Mouse (Mus musculus) heart, embryonic 14.5 days (tissue): ENCODE measurements around the gene Olfr1368. TPM values are rescaled to one million over a fixed set of nuclear protein-coding genes. Genes with fewer than 3 reads are reported as not detected.
"Not testable (repeated sequence)": the region's sequence is repeated elsewhere in the genome, so short reads cannot be mapped to it uniquely, and the experiment has no call there.

Experiments used
- ATAC-seq: fragments of 200-750 bp; cut with Nextera tagmentation; 2 replicates; pipeline ENCODE4 v1.8.0; 2017; ENCODE audit warnings: low read depth, moderate TSS enrichment; ENCODE audit not compliant: insufficient number of reproducible peaks, insufficient read depth, low FRiP score
- H3K27ac ChIP-seq, 2 experiments: fragments of 200-500 bp in 1 of 2; fragments of 300-500 bp in 1 of 2; sonication (generic) in 1 of 2; replicated peaks in 1 of 2; 2 replicates each; pipeline ENCODE4 v1.5.1; 2012 to 2014; ENCODE audit warnings: low read depth in 2 of 2, low read length in 2 of 2, control low read depth in 1 of 2, mild to moderate bottlenecking in 1 of 2, mixed read lengths in 1 of 2; ENCODE audit not compliant: control insufficient read depth in 1 of 2, insufficient read depth in 1 of 2
- H3K27me3 ChIP-seq: fragments of 300-500 bp; sonication (generic); 2 replicates; pipeline ENCODE4 v1.6.1; 2014; ENCODE audit warnings: mild to moderate bottlenecking, low read length, control low read depth; ENCODE audit not compliant: control insufficient read depth, insufficient read depth
- H3K36me3 ChIP-seq: fragments of 300-500 bp; sonication (generic); 2 replicates; pipeline ENCODE4 v1.6.1; 2014; ENCODE audit warnings: mild to moderate bottlenecking, control low read depth, low read length, mixed read lengths; ENCODE audit not compliant: control insufficient read depth, insufficient read depth
- H3K4me1 ChIP-seq, 2 experiments: fragments of 200-500 bp in 1 of 2; fragments of 300-500 bp in 1 of 2; sonication (generic) in 1 of 2; 2 replicates each; pipeline ENCODE4 v1.6.1; 2012 to 2014; ENCODE audit warnings: low read length in 2 of 2, control low read depth in 1 of 2, mixed read lengths in 1 of 2; ENCODE audit not compliant: control insufficient read depth in 2 of 2, insufficient read depth in 2 of 2
- H3K4me2 ChIP-seq: fragments of 300-500 bp; sonication (generic); 2 replicates; pipeline ENCODE4 v1.6.1; 2014; ENCODE audit warnings: mild to moderate bottlenecking, low read length
- H3K4me3 ChIP-seq, 2 experiments: fragments of 200-500 bp in 1 of 2; fragments of 300-500 bp in 1 of 2; sonication (generic) in 1 of 2; 2 replicates each; pipeline ENCODE4 v1.5.1; 2012 to 2014; ENCODE audit warnings: low read length in 2 of 2, mild to moderate bottlenecking in 2 of 2, control low read depth in 1 of 2, low read depth in 1 of 2, moderate library complexity in 1 of 2; ENCODE audit not compliant: control insufficient read depth in 1 of 2, insufficient read depth in 1 of 2
- H3K9ac ChIP-seq: fragments of 300-500 bp; sonication (generic); 2 replicates; pipeline ENCODE4 v1.6.1; 2014; ENCODE audit warnings: mild to moderate bottlenecking, low read length
- H3K9me3 ChIP-seq: fragments of 300-500 bp; sonication (generic); 2 replicates; pipeline ENCODE4 v1.6.1; 2016; ENCODE audit warnings: low read length, control low read depth; ENCODE audit not compliant: control insufficient read depth
- WGBS: fragments of 180-500 bp; shearing (Covaris S2); extraction: QIAGEN DNeasy Blood & Tissue Kit; methylation state at CpG from one replicate; pipeline ENCODE4 v1.1.7; 2014; 5-methylcytosine and 5-hydroxymethylcytosine counted together
- polyA plus RNA-seq: library from polyadenylated mRNA; unstranded; fragments of >200 nt; fragmentation: Nextera tagmentation; extraction: Ambion mirVana; gene quantifications from 2 replicates; pipeline ENCODE4 v1.2.1, GENCODE M21; 2014

Olfr1368 gene
- polyA plus RNA-seq, 1 experiment from 2014 or later, result not detected

DNA sequence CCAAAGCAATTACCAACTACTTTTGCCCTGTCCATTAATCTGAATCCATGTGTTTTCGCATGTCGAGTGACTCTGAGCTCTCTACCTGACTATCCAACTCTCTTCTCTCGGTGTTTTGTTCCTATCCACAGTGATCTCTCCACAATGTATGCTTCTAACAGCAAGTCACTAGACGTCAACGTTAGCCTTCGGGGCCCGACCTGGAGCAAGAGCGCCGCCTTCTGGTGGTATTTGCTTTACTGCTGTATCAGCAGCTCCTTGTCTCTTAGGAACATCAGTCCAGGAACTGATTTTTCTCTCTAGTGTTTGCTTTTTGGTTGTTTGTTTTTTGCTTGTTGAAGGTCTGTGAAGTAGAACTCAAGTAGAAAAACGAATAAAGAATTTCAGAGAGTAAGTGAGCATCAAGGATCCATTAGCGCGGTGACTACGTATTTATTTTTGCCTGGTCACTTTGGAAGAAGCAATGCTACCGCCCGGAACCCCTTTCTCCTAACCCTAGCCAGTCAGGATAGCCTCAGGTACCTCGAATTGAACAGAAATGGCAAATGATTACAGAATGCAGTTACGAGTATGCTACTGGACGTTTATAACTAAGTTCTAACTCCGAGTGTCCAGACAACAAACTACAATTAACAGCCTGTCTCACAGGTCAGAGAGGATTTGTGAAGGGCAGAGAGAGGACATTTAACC is 13.3 kb upstream of the Olfr1368 start:
- H3K27ac ChIP-seq, result peak overlapping the region; percentile 22 to 30; a peak in 3 of 4 replicates

DNA sequence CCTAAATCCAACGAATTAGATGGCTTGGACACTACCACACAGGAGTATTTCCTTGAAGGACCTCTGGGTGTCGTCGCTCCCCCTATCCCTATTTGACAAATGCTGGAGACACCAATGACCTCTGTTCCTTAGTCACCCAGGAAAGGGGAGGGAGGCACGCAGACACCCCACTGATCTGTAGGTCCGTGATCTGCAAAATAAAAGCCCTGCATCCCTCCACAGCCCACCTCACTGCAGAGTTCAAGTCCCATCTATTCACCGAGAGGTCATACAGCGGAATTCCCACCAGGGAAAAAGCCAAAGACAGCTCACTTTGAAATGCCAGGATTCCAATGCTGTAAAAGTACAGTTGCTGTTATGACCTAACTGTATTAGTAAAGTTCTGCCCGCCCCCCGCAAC is 12.4 kb upstream of the Olfr1368 start:
- ATAC-seq, result no peak
- WGBS, result 8% methylated on average over 9 of the region's 9 CpGs

More for the DNA sequence above, 13.3 kb upstream of the Olfr1368 start:
- H3K4me1 ChIP-seq, result no peaks in the 10 kb centered on the region
- peak overlapping the region; percentile 92 for H3K4me2 ChIP-seq
- H3K27me3 ChIP-seq, result no peaks in the 10 kb centered on the region
- H3K4me3 ChIP-seq, result peak overlapping the region; percentile 74 to 79
- ATAC-seq, result no peak
- H3K9me3 ChIP-seq, result no peaks in the 10 kb centered on the region
- peak overlapping the region; percentile 76 for H3K9ac ChIP-seq
- under 1% methylated on average over 19 of the region's 19 CpGs for WGBS
- no peaks in the 10 kb centered on the region for H3K36me3 ChIP-seq

DNA sequence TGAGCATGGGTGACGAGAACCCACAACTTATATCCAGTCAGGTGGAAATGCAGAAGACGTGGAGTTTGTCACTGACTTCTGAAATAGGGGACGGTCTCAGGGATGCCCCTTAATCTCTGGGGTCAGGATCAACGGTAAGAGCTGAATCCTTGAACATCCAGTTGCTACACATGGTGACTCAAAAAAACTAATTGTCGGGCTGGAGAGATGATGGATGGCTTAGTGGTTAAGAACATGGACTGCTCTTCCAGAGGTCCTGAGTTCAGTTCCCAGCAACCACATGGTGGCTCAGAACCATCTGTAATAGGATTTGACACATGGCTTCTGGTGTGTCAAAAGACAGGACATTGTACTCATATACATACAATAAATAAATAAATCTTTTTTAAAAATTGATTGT is 10.2 kb upstream of the Olfr1368 start:
- H3K9me3 ChIP-seq, result no peaks in the 10 kb centered on the region
- no peaks in the 10 kb centered on the region for H3K36me3 ChIP-seq
- no peak overlapping the region for H3K27ac ChIP-seq
- H3K4me2 ChIP-seq, result no peak overlapping the region
- WGBS, result 78% methylated on average over 5 of the region's 5 CpGs
- no peak overlapping the region for H3K9ac ChIP-seq
- H3K27me3 ChIP-seq, result no peaks in the 10 kb centered on the region
- no peak for ATAC-seq
- H3K4me1 ChIP-seq, result no peaks in the 10 kb centered on the region
- no peak overlapping the region for H3K4me3 ChIP-seq

More for the DNA sequence above, 12.4 kb upstream of the Olfr1368 start:
- Histone ChIP-seq H3K27me3 (no peaks in the 10 kb centered on the region), H3K9me3 (no peaks in the 10 kb centered on the region), H3K4me2 (peak overlapping the region; percentile 92), H3K36me3 (no peaks in the 10 kb centered on the region), H3K4me3 (peak overlapping the region in 1 of 2 experiments; percentile 79; a peak in 1 of 4 replicates), H3K4me1 (no peaks in the 10 kb centered on the region), H3K27ac (no peak overlapping the region), H3K9ac (no peak overlapping the region)

DNA sequence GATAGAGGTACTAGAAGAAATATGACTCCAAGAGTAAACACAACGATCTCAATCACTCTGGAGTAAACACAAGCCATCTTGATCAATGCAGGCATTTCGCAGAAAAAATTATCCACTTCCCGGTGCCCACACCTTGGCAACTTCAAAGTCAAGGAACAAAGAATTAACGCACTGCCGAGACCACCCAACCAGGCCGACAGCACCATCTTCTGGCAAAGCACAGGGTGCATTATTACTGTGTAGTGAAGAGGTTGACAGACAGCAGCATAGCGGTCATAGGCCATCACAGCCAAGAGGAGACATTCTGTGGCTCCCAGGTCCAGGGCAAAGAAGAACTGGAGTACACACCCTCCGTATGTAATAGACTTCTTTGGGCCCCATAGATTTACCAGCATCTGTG is 3.2 kb downstream of the Olfr1368 start:
- no peak for ATAC-seq
- no peak overlapping the region for H3K27ac ChIP-seq
- H3K9me3 ChIP-seq, result no peaks in the 10 kb centered on the region
- no peaks in the 10 kb centered on the region for H3K27me3 ChIP-seq
- no peaks in the 10 kb centered on the region for H3K4me1 ChIP-seq
- H3K4me3 ChIP-seq, result no peak overlapping the region
- H3K36me3 ChIP-seq, result no peaks in the 10 kb centered on the region
- H3K9ac ChIP-seq, result no peak overlapping the region
- whole genome bisulfite sequencing, result 33% methylated on average over 8 of the region's 8 CpGs
- H3K4me2 ChIP-seq, result no peak overlapping the region

DNA sequence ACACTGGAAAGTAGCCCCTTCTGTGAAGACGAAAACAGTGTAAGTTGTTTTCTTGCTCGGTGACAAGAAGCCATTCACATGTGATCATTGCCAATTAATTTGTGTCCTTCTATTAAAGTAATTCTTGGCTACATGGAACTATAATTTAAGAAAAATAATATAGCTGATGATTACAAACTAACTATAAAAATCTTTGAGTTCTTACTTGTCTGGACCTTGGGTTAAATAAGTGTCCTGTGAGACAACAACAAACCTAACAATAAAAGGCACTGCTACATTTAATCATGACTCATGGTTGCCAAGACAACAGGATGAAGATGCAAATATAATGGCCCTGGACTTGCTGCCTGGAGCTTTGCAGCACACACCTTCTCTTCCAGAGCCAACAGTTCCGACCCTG is 16.3 kb downstream of the Olfr1368 start, which contains the start of gene Olfr263:
Gene Olfr263, plus strand, starts transcription at position 301 of the 400 bp plus-strand sequence.
- H3K9ac ChIP-seq, H3K9me3 ChIP-seq, H3K27ac ChIP-seq, H3K27me3 ChIP-seq, H3K4me3 ChIP-seq, H3K4me1 ChIP-seq, H3K4me2 ChIP-seq, H3K36me3 ChIP-seq, ATAC-seq: not testable (repeated sequence)
- WGBS, result 81% methylated on average over 3 of the region's 3 CpGs

DNA sequence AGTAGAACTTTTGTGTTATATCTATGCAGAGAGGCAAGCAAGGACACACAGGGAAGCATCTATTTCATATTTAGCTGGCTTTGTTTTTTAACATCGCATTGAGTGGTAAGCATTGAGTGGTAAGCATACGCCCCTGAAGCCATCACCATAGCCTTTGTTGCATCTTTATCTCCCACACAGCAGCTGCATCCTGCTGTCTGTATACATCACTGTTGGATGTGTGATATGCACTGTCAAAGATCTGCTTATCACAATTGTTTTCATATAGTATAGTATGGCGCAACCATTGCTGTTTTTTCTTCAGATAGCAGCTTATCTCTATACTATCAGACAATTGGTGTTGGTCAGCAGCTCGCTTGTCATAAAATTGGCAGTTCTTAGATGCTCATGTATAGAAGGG is 31.5 kb downstream of the Olfr1368 start:
- H3K9ac ChIP-seq, result no peak overlapping the region
- no peaks in the 10 kb centered on the region for H3K36me3 ChIP-seq
- peaks cover 0 to 2% of the 10 kb centered on the region in 2 experiments; a peak in 1 of 4 replicates for H3K4me1 ChIP-seq
- WGBS, result 69% methylated on average over 4 of the region's 4 CpGs
- H3K4me3 ChIP-seq, result no peak overlapping the region
- H3K27ac ChIP-seq, result no peak overlapping the region
- H3K9me3 ChIP-seq, result no peaks in the 10 kb centered on the region
- H3K27me3 ChIP-seq, result no peaks in the 10 kb centered on the region
- ATAC-seq, result no peak
- H3K4me2 ChIP-seq, result no peak overlapping the region

DNA sequence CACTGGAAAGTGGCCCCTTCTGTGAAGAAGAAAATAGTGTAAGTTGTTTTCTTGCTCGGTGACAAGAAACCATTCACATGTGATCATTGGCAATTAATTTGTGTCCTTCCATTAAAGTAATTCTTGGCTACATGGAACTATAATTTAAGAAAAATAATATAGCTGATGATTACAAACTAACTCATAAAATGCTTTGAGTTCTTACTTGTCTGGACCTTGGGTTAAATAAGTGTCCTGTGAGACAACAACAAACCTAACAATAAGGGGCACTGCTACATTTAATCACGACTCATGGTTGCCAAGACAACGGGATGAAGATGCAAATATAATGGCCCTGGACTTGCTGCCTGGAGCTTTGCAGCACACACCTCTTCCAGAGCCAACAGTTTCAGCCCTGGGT is 34.5 kb downstream of the Olfr1368 start, which contains the start of gene Olfr1369-ps1:
Gene Olfr1369-ps1, plus strand, starts transcription at position 301 of the 400 bp plus-strand sequence.
- ATAC-seq, H3K4me3 ChIP-seq, H3K36me3 ChIP-seq, H3K27me3 ChIP-seq, H3K27ac ChIP-seq, H3K9ac ChIP-seq, H3K4me1 ChIP-seq, H3K9me3 ChIP-seq, H3K4me2 ChIP-seq: not testable (repeated sequence)
- 75% methylated on average over 3 of the region's 3 CpGs for WGBS

DNA sequence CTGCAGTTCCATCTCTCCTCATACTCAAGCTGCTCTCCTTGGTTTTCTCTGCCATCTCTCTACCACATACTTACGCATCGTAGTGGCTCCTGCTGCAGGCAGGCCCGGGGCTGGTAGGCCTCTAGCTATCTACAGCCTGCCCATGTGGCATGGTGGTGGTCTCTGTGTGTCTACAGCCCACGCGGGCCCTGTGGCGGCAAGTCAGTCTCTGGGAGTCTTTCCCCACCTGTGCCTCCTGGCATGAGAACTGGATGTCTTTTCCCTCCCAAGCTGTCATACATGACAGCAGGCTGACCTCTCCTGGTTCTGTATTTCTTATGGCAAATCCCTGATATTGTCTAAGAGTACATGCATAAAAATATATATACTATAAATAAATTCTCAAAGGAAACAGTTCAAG is 35.2 kb downstream of the Olfr1368 start:
- no peak for ATAC-seq
- Histone ChIP-seq H3K27me3 (no peaks in the 10 kb centered on the region), H3K27ac (no peak overlapping the region), H3K36me3 (no peaks in the 10 kb centered on the region), H3K9ac (no peak overlapping the region), H3K4me1 (peaks cover 0 to 2% of the 10 kb centered on the region in 2 experiments; a peak in 1 of 4 replicates), H3K4me3 (no peak overlapping the region), H3K4me2 (no peak overlapping the region), H3K9me3 (no peaks in the 10 kb centered on the region)
- WGBS, result 90% methylated on average over 6 of the region's 6 CpGs
